Mouse (Mus musculus): ENCODE measurements at regions not wholly inside any gene's neighbourhood (a gene's known extent, or its start where the extent isn't known, plus 50 kb on each side); places are given as distances from the start of the nearest gene placed in this dataset.
A peak's percentile ranks its signal among the peaks of the same experiment; 100 is the strongest.

DNA sequence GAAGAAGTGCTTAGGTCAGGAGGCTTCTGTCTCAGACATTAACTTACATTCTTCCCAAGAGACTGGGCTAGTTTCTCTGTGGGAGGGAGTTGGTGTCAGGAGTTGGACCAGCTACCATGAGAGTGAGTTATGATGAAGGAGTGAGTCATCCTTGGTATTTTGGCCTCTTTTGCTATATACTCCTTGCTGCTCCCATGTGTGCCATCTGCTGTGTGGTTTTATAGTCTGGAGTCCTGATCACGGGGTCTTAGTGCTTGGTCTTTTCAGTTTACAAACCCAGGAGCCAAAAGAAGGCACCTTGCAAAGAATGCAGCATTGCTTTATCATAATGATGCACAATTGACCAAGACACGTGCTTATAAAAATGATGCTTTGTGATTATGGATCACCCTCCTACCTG lies 56.6 kb downstream of the Zfp503 start:
- Histone ChIP-seq H3K27me3 (ENCODE audit: control insufficient read depth, insufficient read depth, low read length) (no peaks in the 10 kb centered on the region), H3K36me3 (ENCODE audit: control insufficient read depth, insufficient read depth, low read length) (no peaks in the 10 kb centered on the region), H3K27ac (replicated peaks; ENCODE audit: low read depth, low read length) (no peak overlapping the region), H3K4me2 (ENCODE audit: low read depth, severe bottlenecking) (no peak overlapping the region), H3K4me1 (ENCODE audit: control insufficient read depth, insufficient read depth, low read length) (no peaks in the 10 kb centered on the region), H3K9me3 (ENCODE audit: control insufficient read depth, low read length) (no peaks in the 10 kb centered on the region), H3K9ac (ENCODE audit: low read length) (no peak overlapping the region), H3K4me3 (ENCODE audit: low read depth, low read length) (no peak overlapping the region)
- ATAC-seq (ENCODE audit: insufficient number of reproducible peaks, low FRiP score, low TSS enrichment, low read depth) (no peak), DNase-seq (ENCODE audit: low spot score) (no peak)
- WGBS = 85% methylated on average over 2 of the region's 2 CpGs

DNA sequence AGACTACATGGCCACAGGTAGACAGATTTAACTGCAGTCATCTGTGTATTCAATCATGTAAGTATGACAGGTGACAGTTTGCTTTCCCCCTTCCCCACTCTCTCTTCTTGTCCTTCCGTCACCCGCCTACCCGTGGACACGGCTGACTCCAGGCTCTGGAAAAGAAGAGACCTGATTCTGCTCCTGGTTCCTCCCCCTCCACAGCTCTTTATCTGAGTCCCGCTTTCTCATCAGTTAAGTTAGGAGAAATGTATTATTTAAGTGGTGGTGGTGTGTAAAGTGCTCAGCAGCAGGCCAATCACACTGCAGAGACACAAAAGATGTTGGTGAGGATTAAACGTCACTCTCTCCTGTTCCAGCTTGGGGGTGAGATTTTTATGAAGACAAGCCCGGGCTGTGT lies 57.5 kb downstream of the Zfp503 start:
- Histone ChIP-seq H3K4me1 (ENCODE audit: control insufficient read depth, insufficient read depth, low read length) (no peaks in the 10 kb centered on the region), H3K9ac (ENCODE audit: low read length) (no peak overlapping the region), H3K36me3 (ENCODE audit: control insufficient read depth, insufficient read depth, low read length) (no peaks in the 10 kb centered on the region), H3K4me2 (ENCODE audit: low read depth, severe bottlenecking) (no peak overlapping the region), H3K4me3 (ENCODE audit: low read depth, low read length) (no peak overlapping the region), H3K27ac (replicated peaks; ENCODE audit: low read depth, low read length) (no peak overlapping the region), H3K27me3 (ENCODE audit: control insufficient read depth, insufficient read depth, low read length) (no peaks in the 10 kb centered on the region), H3K9me3 (ENCODE audit: control insufficient read depth, low read length) (no peaks in the 10 kb centered on the region)
- no peak for ATAC-seq (ENCODE audit: insufficient number of reproducible peaks, low FRiP score, low TSS enrichment, low read depth)
- 81% methylated on average over 7 of the region's 7 CpGs for WGBS
- DNase-seq (ENCODE audit: low spot score) = no peak

DNA sequence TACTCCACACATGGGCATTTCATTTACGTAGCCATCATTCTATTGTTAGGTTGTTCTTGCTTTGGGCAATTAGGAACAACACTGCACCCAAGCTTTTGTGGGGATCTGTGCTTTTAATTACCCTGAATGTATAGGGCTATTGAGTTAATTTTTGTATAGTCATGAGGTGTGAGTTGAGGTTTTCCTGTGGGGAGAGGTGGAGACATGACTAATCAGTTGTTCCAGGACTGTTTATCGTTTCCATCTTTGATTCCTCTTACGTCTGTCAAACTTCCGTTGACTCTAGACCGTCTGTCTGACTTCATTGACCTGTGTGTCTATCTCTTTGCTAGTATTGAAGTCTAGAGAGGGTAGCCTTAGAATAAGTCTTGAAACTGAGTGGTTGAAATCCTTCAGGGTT lies 60.4 kb downstream of the Zfp503 start:
- no peak overlapping the region for H3K4me2 ChIP-seq (ENCODE audit: low read depth, severe bottlenecking)
- no peak overlapping the region for H3K4me3 ChIP-seq (ENCODE audit: low read depth, low read length)
- H3K4me1 ChIP-seq (ENCODE audit: control insufficient read depth, insufficient read depth, low read length) = no peaks in the 10 kb centered on the region
- WGBS = 78% methylated on average over 5 of the region's 5 CpGs
- no peaks in the 10 kb centered on the region for H3K9me3 ChIP-seq (ENCODE audit: control insufficient read depth, low read length)
- ATAC-seq (ENCODE audit: insufficient number of reproducible peaks, low FRiP score, low TSS enrichment, low read depth) (no peak), DNase-seq (ENCODE audit: low spot score) (no peak)
- H3K27me3 ChIP-seq (ENCODE audit: control insufficient read depth, insufficient read depth, low read length) = no peaks in the 10 kb centered on the region
- no peak overlapping the region for H3K9ac ChIP-seq (ENCODE audit: low read length)
- no peak overlapping the region for H3K27ac ChIP-seq (replicated peaks; ENCODE audit: low read depth, low read length)
- H3K36me3 ChIP-seq (ENCODE audit: control insufficient read depth, insufficient read depth, low read length) = no peaks in the 10 kb centered on the region

DNA sequence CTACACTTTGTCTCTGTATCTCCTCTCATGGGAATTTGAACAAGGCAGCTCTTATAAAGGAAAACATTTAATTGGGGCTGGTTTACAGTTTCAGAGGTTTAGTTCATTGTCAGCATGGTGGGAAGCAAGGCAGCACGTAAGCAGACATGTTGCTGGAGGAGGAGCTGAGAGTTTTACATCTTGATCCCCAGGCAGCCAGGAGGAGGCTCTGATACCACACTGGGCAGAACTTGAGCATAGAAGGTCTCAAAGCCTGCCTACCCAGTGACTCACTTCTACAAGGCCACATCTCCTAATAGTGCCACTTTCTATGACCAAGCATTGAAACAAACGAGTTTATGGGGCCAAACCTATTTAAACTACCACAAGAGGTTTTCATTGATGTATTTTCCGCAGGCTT lies 67.9 kb upstream of the Comtd1 start:
- DNase-seq (ENCODE audit: low spot score) (no peak), ATAC-seq (ENCODE audit: insufficient number of reproducible peaks, low FRiP score, low TSS enrichment, low read depth) (no peak)
- no peak overlapping the region for H3K9ac ChIP-seq (ENCODE audit: low read length)
- H3K4me2 ChIP-seq (ENCODE audit: low read depth, severe bottlenecking) = no peak overlapping the region
- H3K4me3 ChIP-seq (ENCODE audit: low read depth, low read length) = no peak overlapping the region
- no peaks in the 10 kb centered on the region for H3K36me3 ChIP-seq (ENCODE audit: control insufficient read depth, insufficient read depth, low read length)
- no peaks in the 10 kb centered on the region for H3K4me1 ChIP-seq (ENCODE audit: control insufficient read depth, insufficient read depth, low read length)
- no peak overlapping the region for H3K27ac ChIP-seq (replicated peaks; ENCODE audit: low read depth, low read length)
- WGBS = 77% methylated on average over 3 of the region's 3 CpGs
- no peaks in the 10 kb centered on the region for H3K27me3 ChIP-seq (ENCODE audit: control insufficient read depth, insufficient read depth, low read length)
- no peaks in the 10 kb centered on the region for H3K9me3 ChIP-seq (ENCODE audit: control insufficient read depth, low read length)

DNA sequence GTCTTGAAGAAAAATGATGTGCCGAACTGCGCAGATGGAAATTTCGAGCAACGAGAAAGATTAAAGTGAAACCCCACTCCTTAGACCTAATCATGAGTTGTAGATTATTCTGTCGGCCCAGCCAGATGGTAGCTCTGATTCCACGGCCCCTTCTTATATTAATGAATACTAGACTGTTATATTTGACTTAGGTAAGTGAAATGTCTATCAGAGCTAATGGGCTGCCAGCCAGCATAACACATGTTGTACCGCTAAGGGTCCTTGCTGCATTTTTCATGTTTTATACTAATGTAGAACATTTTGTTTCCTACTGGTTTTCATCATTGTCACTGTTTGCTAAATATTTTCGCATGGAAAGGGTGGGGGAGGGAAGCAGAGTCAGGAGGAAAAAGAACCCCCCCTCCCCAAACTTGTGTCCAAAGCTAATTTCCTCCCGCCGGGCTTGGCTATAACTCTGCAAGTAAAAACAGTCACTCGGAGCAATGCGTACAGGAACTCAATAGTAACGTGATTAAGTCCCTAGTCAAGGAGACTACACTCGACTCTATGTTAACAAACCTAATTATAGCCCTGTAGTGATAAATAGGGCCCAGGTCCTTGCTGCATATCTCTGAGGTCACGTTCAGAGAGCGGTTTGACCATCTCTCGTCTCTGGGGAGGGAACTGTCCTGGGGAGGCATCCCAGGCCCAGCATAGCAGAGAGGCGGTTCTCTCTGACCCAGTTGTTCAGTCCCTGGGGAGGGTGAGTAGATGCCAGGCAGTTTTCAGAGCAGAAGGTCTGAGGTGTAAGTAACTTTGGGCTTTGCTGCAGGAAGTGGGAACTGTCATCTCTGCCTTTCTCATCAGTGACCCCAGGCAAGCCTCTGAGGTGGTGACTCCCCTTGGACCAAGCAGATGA lies 56.0 kb upstream of the Comtd1 start:
- Histone ChIP-seq H3K36me3 (ENCODE audit: control insufficient read depth, insufficient read depth, low read length) (no peaks in the 10 kb centered on the region), H3K9me3 (ENCODE audit: control insufficient read depth, low read length) (no peaks in the 10 kb centered on the region), H3K4me1 (ENCODE audit: control insufficient read depth, insufficient read depth, low read length) (peaks cover 27% of the 10 kb centered on the region), H3K4me2 (ENCODE audit: low read depth, severe bottlenecking) (peak overlapping the region; percentile 39; the same call in 1 of the 2 replicates), H3K9ac (ENCODE audit: low read length) (no peak overlapping the region), H3K27ac (replicated peaks; ENCODE audit: low read depth, low read length) (peak overlapping the region; percentile 37), H3K27me3 (ENCODE audit: control insufficient read depth, insufficient read depth, low read length) (no peaks in the 10 kb centered on the region), H3K4me3 (ENCODE audit: low read depth, low read length) (no peak overlapping the region)
- ATAC-seq (ENCODE audit: insufficient number of reproducible peaks, low FRiP score, low TSS enrichment, low read depth) (peak; percentile 74), DNase-seq (ENCODE audit: low spot score) (peak; percentile 72)
- WGBS = 4% methylated on average over 18 of the region's 18 CpGs

DNA sequence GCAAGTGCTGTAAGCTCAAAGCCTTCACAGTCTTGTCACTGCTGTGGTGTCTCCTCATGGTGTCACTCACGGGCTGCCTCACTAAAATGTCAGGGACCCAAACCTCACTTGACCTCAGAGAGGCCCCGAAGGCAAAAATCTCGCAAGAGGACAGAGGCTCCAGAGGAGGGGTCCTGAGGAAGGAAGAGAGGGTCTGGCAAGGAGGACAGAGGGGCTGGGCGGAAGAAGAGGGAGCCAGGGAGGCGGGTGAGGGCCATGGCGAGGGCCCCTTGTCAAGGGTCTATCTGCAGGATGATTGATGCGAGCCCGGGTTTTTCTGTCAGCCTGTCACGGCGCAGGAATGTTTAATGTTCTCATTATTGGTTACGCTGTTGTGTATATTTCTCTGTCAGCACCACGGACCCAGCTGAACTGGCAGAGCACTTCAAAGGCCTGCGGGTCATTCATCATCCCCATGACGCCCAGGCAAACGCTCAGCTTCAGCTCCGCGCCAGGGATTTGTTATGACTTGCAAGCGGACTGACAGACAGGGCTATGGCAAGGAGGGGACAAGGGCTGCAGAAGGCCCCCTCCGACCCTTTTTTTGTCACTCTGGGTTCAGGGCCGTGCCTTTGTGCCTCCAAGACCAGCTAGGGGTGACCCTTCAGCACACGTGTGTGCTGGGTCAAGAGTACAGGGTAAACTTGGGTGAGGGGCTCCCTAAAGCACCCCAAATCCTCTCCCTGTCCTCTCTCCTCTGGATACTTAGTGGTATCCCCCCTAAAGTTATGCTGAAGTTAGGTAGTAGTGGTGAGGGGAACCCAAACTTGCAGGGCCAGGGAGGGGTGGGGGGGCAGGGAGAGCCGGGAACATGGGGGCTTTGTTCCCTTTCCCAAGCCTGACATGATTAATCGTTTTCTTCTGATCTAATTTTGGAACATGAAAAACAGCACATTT lies 55.1 kb upstream of the Comtd1 start:
- Histone ChIP-seq H3K9ac (ENCODE audit: low read length) (peak overlapping the region; percentile 41; the same call in 1 of the 2 replicates), H3K27me3 (ENCODE audit: control insufficient read depth, insufficient read depth, low read length) (no peaks in the 10 kb centered on the region), H3K27ac (replicated peaks; ENCODE audit: low read depth, low read length) (peak overlapping the region; percentile 80), H3K4me2 (ENCODE audit: low read depth, severe bottlenecking) (peak overlapping the region; percentile 39), H3K9me3 (ENCODE audit: control insufficient read depth, low read length) (no peaks in the 10 kb centered on the region), H3K4me3 (ENCODE audit: low read depth, low read length) (no peak overlapping the region), H3K36me3 (ENCODE audit: control insufficient read depth, insufficient read depth, low read length) (no peaks in the 10 kb centered on the region), H3K4me1 (ENCODE audit: control insufficient read depth, insufficient read depth, low read length) (peaks cover 27% of the 10 kb centered on the region)
- peak; percentile 90 for DNase-seq (ENCODE audit: low spot score)
- WGBS = 2% methylated on average over 23 of the region's 23 CpGs
- ATAC-seq (ENCODE audit: insufficient number of reproducible peaks, low FRiP score, low TSS enrichment, low read depth) = peak; percentile 76

DNA sequence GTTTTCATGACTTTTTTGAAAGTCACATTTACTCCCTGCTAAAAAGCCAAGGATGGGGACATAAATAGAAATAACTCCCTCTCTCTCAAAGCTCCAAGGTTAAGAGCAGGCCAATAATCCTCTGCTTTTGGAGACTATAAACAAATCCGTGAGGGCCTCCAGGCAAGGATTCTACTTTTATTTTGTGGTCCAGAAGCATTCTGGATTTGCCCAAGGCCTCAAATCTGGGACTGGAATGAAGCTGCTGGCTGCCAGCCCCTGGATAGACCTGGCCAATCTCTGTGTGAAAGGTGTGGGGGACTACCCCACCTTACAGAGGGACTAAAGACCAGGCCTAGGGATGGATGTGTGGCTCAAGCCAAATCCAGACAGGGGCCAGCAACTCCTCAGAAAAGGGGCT lies 54.1 kb upstream of the Comtd1 start:
- ATAC-seq (ENCODE audit: insufficient number of reproducible peaks, low FRiP score, low TSS enrichment, low read depth) = no peak

DNA sequence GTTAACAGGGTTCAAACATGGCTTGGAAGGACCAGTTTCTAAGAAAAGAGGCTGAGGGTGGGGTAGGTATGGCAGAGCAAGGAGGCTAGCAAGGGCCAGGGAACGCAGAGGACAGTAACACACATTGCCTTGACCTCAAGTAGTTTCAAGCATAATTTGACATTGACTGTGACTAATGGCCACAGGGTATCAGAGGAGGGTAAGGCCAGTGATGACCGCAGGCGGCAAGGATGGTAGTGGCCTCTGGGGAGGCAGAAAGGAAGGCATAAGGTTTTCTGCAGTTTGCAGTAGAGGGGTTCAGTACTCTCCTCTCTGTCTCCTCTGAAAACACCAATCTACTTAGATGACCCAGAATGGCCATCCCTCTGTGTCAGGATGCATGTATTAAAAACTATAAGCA lies 53.7 kb upstream of the Comtd1 start:
- peak; percentile 21 for DNase-seq (ENCODE audit: low spot score)
- 70% methylated on average over 3 of the region's 3 CpGs for WGBS
- peaks cover 27% of the 10 kb centered on the region for H3K4me1 ChIP-seq (ENCODE audit: control insufficient read depth, insufficient read depth, low read length)

More for the DNA sequence above, 54.1 kb upstream of the Comtd1 start:
- WGBS = 37% methylated on average over 1 of the region's 1 CpGs
- no peaks in the 10 kb centered on the region for H3K27me3 ChIP-seq (ENCODE audit: control insufficient read depth, insufficient read depth, low read length)
- H3K4me1 ChIP-seq (ENCODE audit: control insufficient read depth, insufficient read depth, low read length) = peaks cover 27% of the 10 kb centered on the region
- H3K4me3 ChIP-seq (ENCODE audit: low read depth, low read length) = no peak overlapping the region
- H3K9me3 ChIP-seq (ENCODE audit: control insufficient read depth, low read length) = no peaks in the 10 kb centered on the region
- H3K27ac ChIP-seq (replicated peaks; ENCODE audit: low read depth, low read length) = no peak overlapping the region; the same call in 1 of the 2 replicates
- no peaks in the 10 kb centered on the region for H3K36me3 ChIP-seq (ENCODE audit: control insufficient read depth, insufficient read depth, low read length)
- H3K9ac ChIP-seq (ENCODE audit: low read length) = no peak overlapping the region
- no peak overlapping the region for H3K4me2 ChIP-seq (ENCODE audit: low read depth, severe bottlenecking)
- peak; percentile 25 for DNase-seq (ENCODE audit: low spot score)

More for the DNA sequence above, 53.7 kb upstream of the Comtd1 start:
- no peak overlapping the region for H3K27ac ChIP-seq (replicated peaks; ENCODE audit: low read depth, low read length)
- no peaks in the 10 kb centered on the region for H3K9me3 ChIP-seq (ENCODE audit: control insufficient read depth, low read length)
- no peak overlapping the region for H3K9ac ChIP-seq (ENCODE audit: low read length)
- no peaks in the 10 kb centered on the region for H3K36me3 ChIP-seq (ENCODE audit: control insufficient read depth, insufficient read depth, low read length)
- ATAC-seq (ENCODE audit: insufficient number of reproducible peaks, low FRiP score, low TSS enrichment, low read depth) = no peak
- no peaks in the 10 kb centered on the region for H3K27me3 ChIP-seq (ENCODE audit: control insufficient read depth, insufficient read depth, low read length)
- no peak overlapping the region for H3K4me2 ChIP-seq (ENCODE audit: low read depth, severe bottlenecking)
- no peak overlapping the region for H3K4me3 ChIP-seq (ENCODE audit: low read depth, low read length)

All from limb, embryonic 11.5 days (tissue).